Mouse (Mus musculus) limb, embryonic 14.5 days (tissue): ENCODE results near the gene Crtap. TPM values are rescaled to one million over a fixed set of nuclear protein-coding genes. Genes with fewer than 3 reads are reported as not detected.
"Not testable (repeated sequence)": the region's sequence is repeated elsewhere in the genome, so short reads cannot be mapped to it uniquely, and the experiment has no call there.

Experiments
- ATAC-seq: fragments of 200-750 bp; cut with Nextera tagmentation; 2 replicates; pipeline ENCODE4 v1.8.0; 2017; ENCODE audit warnings: low read depth, moderate number of reproducible peaks, moderate TSS enrichment; ENCODE audit not compliant: low FRiP score
- DNase-seq: peaks from one replicate; pipeline ENCODE4 v3.0.0-alpha.2; 2015; ENCODE audit warnings: low spot score
- H3K27ac ChIP-seq: fragments of 300-500 bp; sonication (generic); replicated peaks from 2 replicates; pipeline ENCODE4 v1.5.1; 2014; ENCODE audit warnings: low read depth, mild to moderate bottlenecking, low read length, moderate library complexity, mixed read lengths
- H3K27me3 ChIP-seq: fragments of 300-500 bp; sonication (generic); 2 replicates; pipeline ENCODE4 v1.6.1; 2014; ENCODE audit warnings: low read length, mixed read lengths; ENCODE audit not compliant: control insufficient read depth, insufficient read depth
- H3K36me3 ChIP-seq: fragments of 300-500 bp; sonication (generic); 2 replicates; pipeline ENCODE4 v1.6.1; 2014; ENCODE audit warnings: mild to moderate bottlenecking, low read length, moderate library complexity, mixed read lengths; ENCODE audit not compliant: control insufficient read depth, insufficient read depth
- H3K4me1 ChIP-seq: fragments of 300-500 bp; sonication (generic); 2 replicates; pipeline ENCODE4 v1.6.1; 2014; ENCODE audit warnings: antibody characterized with exemption, low read length, mixed read lengths; ENCODE audit not compliant: control insufficient read depth, insufficient read depth
- H3K4me2 ChIP-seq: fragments of 300-500 bp; sonication (generic); replicated peaks from 2 replicates; pipeline ENCODE4 v1.6.1; 2014; ENCODE audit warnings: low read depth, mild to moderate bottlenecking, low read length, moderate library complexity; ENCODE audit not compliant: severe bottlenecking
- H3K4me3 ChIP-seq: fragments of 300-500 bp; sonication (generic); replicated peaks from 2 replicates; pipeline ENCODE4 v1.5.1; 2014; ENCODE audit warnings: low read length
- H3K9ac ChIP-seq: fragments of 300-500 bp; sonication (generic); 2 replicates; pipeline ENCODE4 v1.6.1; 2014; ENCODE audit warnings: mild to moderate bottlenecking, low read depth, low read length, moderate library complexity; ENCODE audit not compliant: severe bottlenecking
- H3K9me3 ChIP-seq: fragments of 300-500 bp; sonication (generic); 2 replicates; pipeline ENCODE4 v1.6.1; 2016; ENCODE audit warnings: low read length; ENCODE audit not compliant: control insufficient read depth
- POLR2A ChIP-seq: fragments of 200-500 bp; IDR thresholded peaks from 2 replicates; pipeline ENCODE4 v1.8.0; 2012; ENCODE audit warnings: inconsistent platforms, mild to moderate bottlenecking, moderate library complexity, borderline replicate concordance; ENCODE audit not compliant: insufficient read depth, insufficient read length; ENCODE audit errors: extremely low read depth
- WGBS: fragments of 180-500 bp; shearing (Covaris S2); extraction: QIAGEN DNeasy Blood & Tissue Kit; methylation state at CpG from one replicate; pipeline ENCODE4 v1.1.7; 2014; 5-methylcytosine and 5-hydroxymethylcytosine counted together
- polyA plus RNA-seq, 2 experiments: library from polyadenylated mRNA; depleted of rRNA in 1 of 2; stranded (reverse) in 1 of 2; unstranded in 1 of 2; fragments of >200 nt; fragmentation: Nextera tagmentation in 1 of 2; extraction: Ambion mirVana in 1 of 2; gene quantifications; 2 replicates each; pipeline versions ENCODE4 v1.2.1 to v1.2.3; 2012 to 2014

The Crtap gene
- polyA plus RNA-seq, 2 experiments, result 221 to 242 TPM

DNA sequence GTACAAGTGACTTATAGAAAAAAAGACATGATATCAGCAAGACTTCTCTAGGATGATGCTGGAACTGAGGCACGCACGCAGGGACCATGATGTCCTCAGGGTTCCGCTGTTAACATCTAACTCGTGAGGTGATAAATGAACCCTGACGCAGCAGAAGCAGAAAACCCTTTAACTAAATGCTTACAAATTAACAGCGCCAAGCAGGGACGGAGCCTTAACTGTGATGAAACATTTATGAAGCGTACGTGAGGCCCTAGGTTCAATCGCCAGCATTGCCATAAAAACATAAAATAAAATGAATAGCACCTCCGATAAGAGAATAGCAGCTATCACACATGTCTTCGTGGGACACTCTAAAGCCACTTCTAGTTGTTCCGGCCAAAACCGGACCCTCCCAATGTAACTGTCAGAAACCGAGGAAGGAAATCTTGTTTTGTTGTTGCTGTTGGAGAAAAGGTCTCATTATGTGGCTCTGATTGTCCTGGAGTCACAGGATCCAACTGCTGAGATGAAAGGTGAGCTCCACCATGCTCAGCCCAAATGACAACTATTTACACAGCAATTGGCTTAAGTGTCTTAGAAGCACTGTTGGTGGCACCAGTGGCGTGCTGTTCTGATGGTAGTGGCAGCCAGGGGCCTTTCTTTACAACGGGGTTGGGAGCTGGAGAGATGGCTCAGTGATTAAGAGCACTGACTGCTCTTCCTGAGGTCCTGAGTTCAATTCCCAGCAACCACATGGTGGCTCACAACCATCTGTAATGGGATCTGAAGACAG lies 7.4 kb downstream of the Crtap start:
- DNase-seq (no peak), ATAC-seq (no peak)
- Histone ChIP-seq H3K4me1 (no peaks in the 10 kb centered on the region), H3K36me3 (peaks cover 62% of the 10 kb centered on the region), H3K9ac (no peak overlapping the region), H3K4me2 (no peak overlapping the region), H3K27ac (no peak overlapping the region), H3K9me3 (no peaks in the 10 kb centered on the region), H3K27me3 (no peaks in the 10 kb centered on the region), H3K4me3 (no peak overlapping the region)
- WGBS, result 76% methylated on average over 17 of the region's 17 CpGs
- TF ChIP-seq POLR2A, result no peak

DNA sequence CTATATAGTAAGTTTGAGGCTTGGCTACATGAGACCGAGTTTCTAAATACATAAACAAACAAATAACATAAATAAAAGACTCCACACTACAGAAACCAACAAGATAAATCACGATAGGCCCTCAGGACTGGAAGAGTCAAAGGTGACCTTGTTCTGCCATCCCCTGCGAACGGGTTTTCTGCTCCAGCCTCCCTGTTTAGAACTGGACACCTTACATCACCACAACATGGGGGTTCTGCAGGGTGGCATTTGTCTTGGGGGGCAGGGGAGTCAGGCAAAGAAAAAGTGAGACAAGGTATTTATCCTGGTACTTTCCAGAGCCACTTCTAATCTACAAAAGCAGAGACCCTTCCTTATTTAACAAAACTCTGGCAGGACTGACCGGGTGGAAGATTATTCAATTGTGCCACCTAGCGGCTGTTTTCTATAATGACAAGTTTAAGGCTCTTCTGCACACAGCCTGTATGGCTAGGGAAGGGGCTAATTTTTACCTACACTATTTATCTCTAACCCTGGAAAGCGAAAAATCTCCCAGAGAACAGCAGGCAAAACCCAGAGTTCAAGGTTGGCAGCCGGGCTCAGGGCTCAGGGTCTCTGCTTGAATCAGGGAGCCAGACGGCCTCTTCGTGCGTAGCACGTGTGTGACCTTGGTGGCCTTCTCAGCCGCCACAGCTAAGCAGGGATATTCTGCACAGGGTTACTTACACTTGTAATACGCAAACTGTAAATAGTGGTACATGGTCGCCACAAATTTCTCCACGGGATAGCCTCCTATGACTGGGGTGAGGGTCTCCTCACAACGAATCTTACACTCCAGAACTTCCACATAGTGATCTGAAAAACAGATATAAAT lies 9.4 kb downstream of the Crtap start:
- ATAC-seq, result 0 out of 2 replicates have a peak, but pooled peaks have one; percentile 44
- 69% methylated on average over 17 of the region's 17 CpGs for WGBS

DNA sequence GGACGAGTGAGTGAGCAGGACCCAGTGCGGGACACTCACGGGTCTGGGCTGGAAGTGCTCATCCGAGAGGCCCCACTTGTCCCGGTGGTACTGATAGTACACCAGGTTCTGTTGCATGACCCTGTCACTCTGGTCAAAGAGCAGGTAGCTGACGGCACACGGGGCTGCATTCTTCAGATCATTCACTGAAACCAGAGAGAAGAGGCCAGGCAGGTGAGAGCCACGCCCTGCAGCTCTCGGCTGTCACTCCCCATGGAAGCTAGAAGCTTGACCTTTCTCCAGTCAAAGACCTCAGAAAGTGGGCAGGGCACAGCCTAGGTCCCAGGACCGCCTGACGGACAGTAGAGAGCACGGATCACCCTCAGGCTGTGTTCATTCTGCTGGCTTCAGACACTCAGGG lies 10.6 kb downstream of the Crtap start:
- H3K9me3 ChIP-seq, result no peaks in the 10 kb centered on the region
- H3K9ac ChIP-seq, result no peak overlapping the region
- DNase-seq (no peak), ATAC-seq (no peak)
- 88% methylated on average over 10 of the region's 12 CpGs for WGBS
- no peaks in the 10 kb centered on the region for H3K27me3 ChIP-seq
- H3K36me3 ChIP-seq, result peaks cover 78% of the 10 kb centered on the region
- no peak overlapping the region for H3K27ac ChIP-seq
- H3K4me2 ChIP-seq, result no peak overlapping the region
- no peak overlapping the region for H3K4me3 ChIP-seq
- no peak for TF ChIP-seq POLR2A
- no peaks in the 10 kb centered on the region for H3K4me1 ChIP-seq

More for the DNA sequence above, 9.4 kb downstream of the Crtap start:
- H3K4me2 ChIP-seq, result no peak overlapping the region
- no peak for TF ChIP-seq POLR2A
- no peaks in the 10 kb centered on the region for H3K4me1 ChIP-seq
- H3K4me3 ChIP-seq, result no peak overlapping the region
- peaks cover 77% of the 10 kb centered on the region for H3K36me3 ChIP-seq
- no peaks in the 10 kb centered on the region for H3K27me3 ChIP-seq
- H3K27ac ChIP-seq, result no peak overlapping the region
- no peaks in the 10 kb centered on the region for H3K9me3 ChIP-seq
- DNase-seq, result peak; percentile 86
- no peak overlapping the region for H3K9ac ChIP-seq

DNA sequence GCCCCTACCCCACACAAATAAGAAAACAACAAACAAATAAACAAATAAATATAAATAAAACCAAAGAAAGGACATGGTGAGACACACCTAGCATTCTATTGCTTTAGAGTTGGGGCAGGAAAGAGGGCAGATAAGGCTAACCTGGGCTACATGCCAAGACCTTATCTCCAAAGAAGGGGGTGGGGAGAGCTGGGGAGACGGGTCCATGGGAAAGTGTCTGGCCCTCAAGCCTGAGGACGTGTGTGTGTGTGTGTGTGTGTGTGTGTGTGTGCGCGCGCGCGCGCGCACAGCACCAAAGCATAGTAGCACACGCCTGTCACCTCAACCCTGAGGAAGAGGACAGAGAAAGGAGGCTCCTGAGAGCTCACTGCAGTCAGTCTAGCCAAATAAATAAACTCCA lies 13.3 kb downstream of the Crtap start:
- H3K9ac ChIP-seq, result no peak overlapping the region
- no peak overlapping the region for H3K4me2 ChIP-seq
- H3K4me3 ChIP-seq, result no peak overlapping the region
- DNase-seq, result no peak
- no peaks in the 10 kb centered on the region for H3K27me3 ChIP-seq
- TF ChIP-seq POLR2A, result no peak
- H3K4me1 ChIP-seq, result no peaks in the 10 kb centered on the region
- ATAC-seq, result no peak
- H3K27ac ChIP-seq, result no peak overlapping the region
- WGBS, result 94% methylated on average over 10 of the region's 10 CpGs
- peaks cover 57% of the 10 kb centered on the region for H3K36me3 ChIP-seq
- H3K9me3 ChIP-seq, result no peaks in the 10 kb centered on the region

DNA sequence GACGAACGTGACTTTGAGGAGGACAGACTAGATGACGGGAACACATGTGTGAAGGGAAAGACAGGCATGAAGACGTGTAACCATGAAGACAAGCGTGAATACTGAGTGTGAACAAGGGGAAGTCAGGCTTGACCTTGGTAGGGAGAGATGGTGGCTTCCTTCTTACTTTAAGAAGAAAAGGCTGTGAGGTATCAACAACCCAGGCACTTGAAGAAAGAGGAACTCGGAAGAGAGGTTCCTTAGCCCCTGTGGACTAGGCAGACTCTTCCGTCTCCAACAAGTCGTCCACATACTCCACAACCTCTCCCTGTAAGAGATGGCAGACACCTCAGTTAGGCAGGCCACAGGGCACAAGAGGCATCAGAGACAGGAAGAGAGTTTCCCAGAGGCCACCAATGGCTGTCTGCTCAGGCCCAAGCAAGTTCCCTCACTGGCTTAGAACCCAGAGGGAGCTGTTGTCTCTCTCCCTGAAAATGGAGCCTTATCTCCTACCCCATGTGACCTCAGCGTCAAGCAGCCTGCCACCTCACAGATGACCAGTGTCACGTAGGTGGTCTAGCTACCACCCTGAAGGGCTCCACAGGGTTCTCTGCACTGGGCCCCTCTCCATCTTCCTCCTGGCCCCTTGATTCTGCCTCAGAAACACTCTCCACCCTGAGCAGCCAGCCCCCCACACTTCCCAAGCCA lies 15.1 kb downstream of the Crtap start:
- Histone ChIP-seq H3K27me3 (no peaks in the 10 kb centered on the region), H3K4me1 (no peaks in the 10 kb centered on the region), H3K9ac (no peak overlapping the region), H3K27ac (no peak overlapping the region), H3K4me3 (no peak overlapping the region), H3K9me3 (no peaks in the 10 kb centered on the region), H3K4me2 (no peak overlapping the region), H3K36me3 (peaks cover 51% of the 10 kb centered on the region)
- WGBS, result 93% methylated on average over 10 of the region's 10 CpGs
- DNase-seq (no peak), ATAC-seq (no peak)
- no peak for TF ChIP-seq POLR2A

DNA sequence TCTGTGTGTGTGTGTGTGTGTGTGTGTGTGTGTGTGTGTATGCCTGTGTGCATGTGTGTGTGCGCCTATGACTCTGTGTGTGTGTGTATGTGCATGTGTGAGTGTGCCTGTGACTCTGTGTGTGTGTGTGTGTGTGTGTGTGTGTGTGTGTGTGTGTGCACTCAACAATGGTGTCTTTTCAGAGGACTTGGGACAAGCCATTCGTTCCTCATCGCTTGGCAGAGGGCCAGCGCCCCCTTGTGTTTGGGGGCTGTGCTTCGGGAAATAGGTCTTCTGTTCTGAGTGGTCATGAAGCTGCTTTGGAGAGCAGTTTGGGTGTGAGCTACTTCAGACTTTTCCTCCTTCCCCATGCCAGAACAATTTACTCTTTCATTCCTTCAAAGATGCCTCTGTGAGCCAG lies 18.8 kb downstream of the Crtap start:
- H3K9me3 ChIP-seq, H3K4me3 ChIP-seq, ATAC-seq, H3K4me2 ChIP-seq, H3K27me3 ChIP-seq, H3K9ac ChIP-seq, H3K4me1 ChIP-seq, H3K27ac ChIP-seq, DNase-seq: not testable (repeated sequence)
- WGBS, result 34% methylated on average over 5 of the region's 5 CpGs
- peaks cover 16% of the 10 kb centered on the region for H3K36me3 ChIP-seq

DNA sequence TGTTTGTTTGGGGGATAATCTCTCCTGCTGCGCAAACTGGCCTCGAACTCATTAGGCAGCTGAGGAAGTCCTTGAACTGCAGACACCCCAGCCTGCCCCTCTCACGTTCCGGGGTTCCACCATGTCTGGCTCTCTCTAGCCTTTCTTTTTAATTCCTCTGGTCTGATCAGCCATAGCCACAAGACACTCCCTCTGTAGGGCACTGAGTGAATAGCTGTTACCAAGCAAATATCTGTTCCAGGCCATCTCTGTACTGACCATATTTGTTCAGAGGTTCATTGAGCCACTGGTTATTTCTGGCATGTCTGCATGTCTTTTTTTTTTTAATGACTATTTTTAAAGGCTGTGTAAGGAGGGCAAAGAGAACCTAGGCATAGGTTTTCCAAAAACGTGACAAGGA lies 21.1 kb downstream of the Crtap start:
- H3K9me3 ChIP-seq, H3K4me3 ChIP-seq, H3K4me2 ChIP-seq, DNase-seq, H3K4me1 ChIP-seq, ATAC-seq, H3K27me3 ChIP-seq, H3K9ac ChIP-seq, H3K36me3 ChIP-seq, H3K27ac ChIP-seq: not testable (repeated sequence)
- 60% methylated on average over 5 of the region's 5 CpGs for WGBS
